Comparison of ENCODE assay signal across 26 mouse cellular contexts in the genomic region with DNA sequence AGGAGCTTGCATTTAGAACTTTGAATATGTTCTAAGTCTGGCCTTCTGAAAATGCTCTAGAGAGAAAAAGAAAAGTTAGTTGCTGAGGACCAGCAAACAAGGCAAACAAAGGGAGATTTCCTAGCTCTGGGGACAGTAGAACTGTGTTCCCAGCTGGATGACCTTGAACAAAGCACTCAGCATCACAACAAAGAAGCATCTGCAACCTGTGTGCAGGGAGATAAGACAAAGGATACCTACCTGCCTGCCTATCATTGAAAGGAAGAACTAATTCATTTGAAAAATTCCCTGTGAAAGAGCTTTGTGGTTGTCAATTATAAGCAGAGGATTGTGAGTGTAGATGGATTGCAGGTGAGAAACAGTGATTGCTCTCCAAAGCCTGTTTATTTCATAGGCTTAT.
DNase-seq lines count a peak whose midpoint lies in the region; ATAC-seq and TF ChIP-seq lines count a peak whose summit lies in the region.
"Had no signal": no experiment of that assay in that cellular context is flagged by ENCODE, and none has a peak within 500 bp of the region (broad histone marks: within the 10 kb centered on the region; RNA-seq: fewer than 3 reads in every experiment).

No protein-coding gene starts in this region.

- H3K4me2 ChIP-seq in hindbrain, embryonic 16.5 days (ENCODE audit: low read length): no peak overlapping the region
- no peak overlapping the region for H3K4me2 ChIP-seq in neural tube, embryonic 15.5 days

- no peak for ATAC-seq in hindbrain, embryonic 16.5 days
- ATAC-seq in neural tube, embryonic 15.5 days (ENCODE audit: low FRiP score): no peak
- ATAC-seq: activated CD4-positive, CD25-positive, alpha-beta regulatory T cell, adult 4 months; CD4-positive, CD25-positive, alpha-beta regulatory T cell, adult 4 months; Patski had no signal

- no peak overlapping the region for H3K27ac ChIP-seq in ES-E14 (ENCODE audit: insufficient read depth, low read depth, low read length, poor library complexity, severe bottlenecking)
- H3K27ac ChIP-seq in hindbrain, embryonic 16.5 days (ENCODE audit: low read depth, low read length): no peak overlapping the region
- no peak overlapping the region for H3K27ac ChIP-seq in neural tube, embryonic 15.5 days (replicated peaks)

- H3K4me1 ChIP-seq in ES-E14 (ENCODE audit: control insufficient read depth in 2 of 2, insufficient read depth in 2 of 2, low read length in 2 of 2, poor library complexity in 1 of 2): peaks cover 0 to 5% of the 10 kb centered on the region in 2 experiments; a peak in 2 of 4 replicates
- H3K4me1 ChIP-seq in hindbrain, embryonic 16.5 days (ENCODE audit: control insufficient read depth, insufficient read depth, low read depth, low read length): no peaks in the 10 kb centered on the region
- no peaks in the 10 kb centered on the region for H3K4me1 ChIP-seq in neural tube, embryonic 15.5 days

- H3K4me3 ChIP-seq in ES-E14 (ENCODE audit: insufficient read depth in 1 of 2, low read depth in 1 of 2, low read length in 2 of 2, poor library complexity in 1 of 2, severe bottlenecking in 1 of 2): no peak overlapping the region
- no peak overlapping the region for H3K4me3 ChIP-seq in hindbrain, embryonic 16.5 days (ENCODE audit: low read length)
- no peak overlapping the region for H3K4me3 ChIP-seq in neural tube, embryonic 15.5 days (replicated peaks)

- peak; percentile 71 for DNase-seq in ES-CJ7 (ENCODE audit: low read depth, low spot score)
- no peak for DNase-seq in ES-E14 (ENCODE audit: low read depth, low spot score)
- peak; percentile 87 for DNase-seq in R1 (ENCODE audit: low read depth, low spot score)
- DNase-seq in ZHBTc4 (ENCODE audit: low read depth, low spot score): peak; percentile 76
- no peak for DNase-seq in cerebellum, adult 18-20 months
- no peak for DNase-seq in heart, adult 8-10 months (ENCODE audit: low spot score)
- DNase-seq: adrenal gland, adult 2 months; adrenal gland, adult 8-10 months; adrenal gland, postnatal 10 days; adrenal gland, postnatal 14 days; adrenal gland, postnatal 25 days; adrenal gland, postnatal 36 days; B cell, adult 2 months; cerebellum, adult 11 months; cerebellum, adult 11-12 months; cerebellum, adult 2 months; cerebellum, adult 8-10 months; cerebellum, adult 9-10 months; cerebellum, adult 9-11 months had no signal

- H3K27me3 ChIP-seq in hindbrain, embryonic 16.5 days (replicated peaks; ENCODE audit: control insufficient read depth, insufficient read depth, low read length): no peaks in the 10 kb centered on the region
- H3K27me3 ChIP-seq in neural tube, embryonic 15.5 days (replicated peaks): no peaks in the 10 kb centered on the region
- H3K27me3 ChIP-seq: CH12.LX had no signal

- in situ Hi-C loops in ES-E14 (cut with MboI; ENCODE audit: low sequenced_read_pairs in 2 of 2, unreplicated experiment in 2 of 2): no loop called here

- no peaks in the 10 kb centered on the region for H3K9me3 ChIP-seq in ES-E14 (ENCODE audit: control insufficient read depth, insufficient read depth, low read depth, low read length)
- no peaks in the 10 kb centered on the region for H3K9me3 ChIP-seq in hindbrain, embryonic 16.5 days (ENCODE audit: control insufficient read depth, low read length)
- no peaks in the 10 kb centered on the region for H3K9me3 ChIP-seq in neural tube, embryonic 15.5 days (replicated peaks)
- H3K9me3 ChIP-seq: G1E had no signal

- no peaks in the 10 kb centered on the region for H3K36me3 ChIP-seq in ES-E14 (ENCODE audit: control insufficient read depth, insufficient read depth, low read length, poor library complexity, severe bottlenecking)
- no peaks in the 10 kb centered on the region for H3K36me3 ChIP-seq in hindbrain, embryonic 16.5 days (ENCODE audit: control insufficient read depth, insufficient read depth, low read length)
- H3K36me3 ChIP-seq in neural tube, embryonic 15.5 days: no peaks in the 10 kb centered on the region
- H3K36me3 ChIP-seq: G1E had no signal

- H3K9ac ChIP-seq in ES-E14 (ENCODE audit: insufficient read depth, low read depth, low read length, poor library complexity, severe bottlenecking): no peak overlapping the region
- no peak overlapping the region for H3K9ac ChIP-seq in hindbrain, embryonic 16.5 days (ENCODE audit: low read depth, low read length)
- no peak overlapping the region for H3K9ac ChIP-seq in neural tube, embryonic 15.5 days (replicated peaks)

TF ChIP-seq in ES-E14, 5 proteins besides CTCF, POLR2A, EP300 and RAD21:
- TF ChIP-seq ZC3H11A (IDR thresholded peaks at IDR 0.05; ENCODE audit: borderline replicate concordance, low read depth, low read length) (no peak), CHD2 (IDR thresholded peaks at IDR 0.05; ENCODE audit: low read depth, low read length) (0 out of 2 replicates have a peak, but pooled peaks have one; percentile 7), MAFK (IDR thresholded peaks at IDR 0.05; ENCODE audit: insufficient read depth, low read depth, low read length) (no peak)

Comparison
In these comparisons a context has a peak if more than half of its experiments do, and no peak if none do; other contexts are left out.
1. DNase-seq: peak in ES-CJ7 (single experiment), R1 (single experiment) and ZHBTc4 (single experiment); none in ES-E14 (single experiment), cerebellum, adult 18-20 months (0 of 2) and heart, adult 8-10 months (single experiment).